Mouse (Mus musculus) heart, adult 11 months (tissue): ENCODE data around the gene Lsm14b.

Source experiments
- DNase-seq: peaks from one replicate; pipeline ENCODE4 v3.0.0; 2022

Lsm14b gene

DNA sequence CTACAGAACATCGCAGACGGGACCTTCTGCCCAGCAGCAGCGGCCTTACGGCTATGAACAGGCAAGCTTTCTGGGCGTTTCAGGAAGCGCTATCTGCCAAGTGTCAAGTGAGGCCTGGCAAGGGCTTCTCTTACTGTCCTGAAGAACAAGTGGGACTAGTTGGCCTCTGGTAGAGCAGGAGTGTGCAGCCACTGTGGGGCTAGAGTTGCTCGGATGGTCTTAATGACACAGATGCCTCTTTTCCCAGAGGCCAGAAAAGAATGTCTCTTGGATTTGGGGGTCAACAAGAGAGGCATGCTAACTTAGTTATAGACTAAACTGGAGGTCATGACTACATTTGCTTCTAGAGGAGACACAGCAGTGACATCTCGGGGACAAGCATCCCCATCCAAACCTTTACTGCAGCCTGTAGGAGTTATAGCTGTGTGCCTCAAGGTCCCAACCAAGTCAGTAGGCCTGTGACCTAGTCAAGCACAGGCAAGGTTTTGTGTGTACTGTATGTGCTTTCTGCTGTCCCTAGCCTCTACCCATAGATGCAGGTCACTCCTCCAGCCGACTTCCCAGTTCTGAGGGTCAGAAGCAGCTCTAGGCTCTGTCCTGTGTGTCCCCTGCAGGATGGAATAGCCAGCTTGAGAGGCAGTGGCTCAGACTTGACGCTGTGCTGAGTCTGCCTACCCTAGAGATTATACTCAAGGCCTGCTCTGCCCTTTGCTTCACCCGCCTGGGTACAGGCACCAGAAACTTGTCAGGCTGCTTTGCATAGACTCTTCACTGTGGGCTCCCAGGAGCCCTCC lies 38.7 kb downstream of the Lsm14b start:
- DNase-seq = peak; percentile 85

DNA sequence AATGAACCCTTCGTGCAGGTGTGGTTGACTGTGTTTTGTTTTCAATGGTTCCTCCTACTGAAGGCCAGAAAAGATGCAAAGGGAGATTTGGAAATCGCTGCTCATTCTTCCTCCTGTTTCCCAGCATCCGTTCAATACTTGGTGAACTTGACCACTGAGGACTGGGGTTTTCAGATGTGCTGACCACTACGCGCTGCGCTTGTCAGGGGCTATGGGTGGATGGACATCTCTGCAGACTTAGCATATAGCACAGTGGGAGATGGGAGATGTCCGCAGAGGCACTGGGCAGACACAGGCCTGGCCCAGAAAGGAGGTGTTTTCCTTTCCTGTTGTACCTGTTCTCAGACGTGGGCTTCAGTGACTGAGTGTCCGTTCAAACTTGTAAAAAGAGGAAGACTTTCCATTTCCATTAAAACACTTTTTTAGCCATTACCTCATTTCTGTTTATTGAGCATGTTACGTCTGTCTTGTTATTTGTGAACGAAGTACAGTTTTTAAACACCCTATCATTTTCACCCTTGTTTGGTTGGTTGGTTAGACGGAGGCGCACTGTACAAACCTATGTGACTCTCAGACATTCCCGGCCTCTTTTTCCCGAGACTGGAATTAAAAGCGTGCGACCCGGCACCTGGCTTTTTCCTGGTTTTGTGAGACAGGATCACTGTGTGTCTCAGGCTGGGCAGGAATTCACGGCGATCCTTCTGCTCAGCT lies 45.1 kb downstream of the Lsm14b start:
- peak; percentile 92 for DNase-seq

DNA sequence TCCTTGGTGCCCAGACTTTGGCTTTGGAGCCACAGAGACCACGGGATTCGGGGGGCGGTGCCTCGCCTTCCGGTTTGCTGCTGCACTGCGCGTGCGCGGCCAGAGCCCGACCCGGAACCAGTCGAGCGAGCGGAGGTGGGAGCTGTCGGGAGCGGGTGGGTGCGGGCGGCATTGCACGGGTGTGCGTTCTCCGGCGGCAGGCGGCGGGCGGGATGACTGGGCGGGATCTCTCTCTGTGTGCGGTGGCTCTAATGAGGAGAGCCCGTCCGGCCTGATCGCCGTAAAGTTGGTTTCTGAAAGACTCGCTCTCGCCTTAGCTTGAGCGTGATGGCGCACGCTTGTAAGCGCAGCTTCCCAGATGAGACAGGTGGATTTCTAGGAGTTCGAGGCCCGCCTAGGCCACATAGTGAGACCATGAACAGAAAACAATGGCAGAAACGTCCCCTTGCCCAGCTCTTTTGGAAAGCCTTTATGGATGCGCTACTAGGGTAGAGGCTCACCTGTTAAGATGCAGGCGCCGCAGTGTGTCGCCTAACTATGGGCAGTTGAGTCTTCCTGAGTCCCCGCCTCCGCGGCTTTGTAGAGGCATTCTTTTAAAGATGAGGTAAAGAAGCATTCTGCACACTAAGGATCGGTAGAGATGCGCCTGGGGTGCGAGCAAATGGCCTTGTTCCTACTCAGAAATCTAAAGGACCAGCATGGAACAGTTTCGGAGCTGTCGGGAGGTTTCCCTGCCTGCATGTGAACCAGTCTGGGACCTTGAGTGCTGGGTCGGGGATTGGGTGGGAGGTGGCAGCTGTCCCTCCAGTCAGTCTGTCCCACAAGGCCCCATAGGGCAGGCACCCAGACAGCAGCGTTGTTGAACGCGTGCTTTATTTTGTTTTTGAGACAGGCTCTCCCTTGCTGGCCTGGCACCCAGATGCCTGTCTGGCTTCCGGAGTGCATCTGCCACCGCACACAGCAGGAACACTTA lies 46.0 kb downstream of the Lsm14b start, which contains the start of gene Mtg2:
Gene Mtg2, plus strand, starts transcription at position 108 of the 973 bp plus-strand sequence.
- peak; percentile 99 for DNase-seq

DNA sequence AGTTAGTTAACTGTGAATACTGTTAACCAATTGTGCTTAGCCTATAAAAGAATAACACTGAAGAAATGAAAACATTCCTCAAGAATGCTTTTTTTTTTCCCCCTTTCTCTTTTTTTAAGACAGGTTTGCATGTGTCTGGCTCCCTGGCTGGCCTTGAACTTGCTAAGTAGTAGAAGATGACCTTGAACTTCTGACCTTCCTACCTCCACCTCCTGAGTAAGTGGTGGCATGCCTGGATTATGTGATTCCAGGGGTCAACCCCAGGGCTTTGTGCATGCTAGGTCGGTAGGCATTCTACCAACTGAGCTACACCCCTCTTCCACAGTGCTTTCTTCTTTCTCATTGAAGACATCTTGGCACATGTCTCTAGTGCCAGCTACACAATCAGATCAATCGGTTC lies 46.9 kb downstream of the Lsm14b start:
- no peak for DNase-seq

DNA sequence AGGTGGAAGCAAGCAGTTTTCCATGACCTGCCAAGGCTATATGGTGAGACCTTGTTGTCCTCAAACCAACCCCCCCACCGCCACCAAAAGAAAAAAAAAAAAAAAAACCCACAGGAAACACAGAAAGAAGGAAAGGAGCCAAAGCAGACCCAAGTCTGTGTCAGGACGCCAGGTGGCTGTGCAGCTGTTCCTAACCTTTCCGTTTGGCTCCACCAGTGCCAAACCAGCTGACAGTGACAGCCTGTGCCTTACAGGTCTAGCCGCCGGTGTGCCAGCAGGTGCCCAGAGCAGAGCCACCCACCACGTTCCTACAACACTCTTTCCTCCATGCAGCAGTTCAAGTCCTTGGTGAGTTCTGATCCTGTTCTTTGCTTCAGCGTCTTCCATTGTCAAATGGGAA lies 48.1 kb downstream of the Lsm14b start:
- DNase-seq = no peak

DNA sequence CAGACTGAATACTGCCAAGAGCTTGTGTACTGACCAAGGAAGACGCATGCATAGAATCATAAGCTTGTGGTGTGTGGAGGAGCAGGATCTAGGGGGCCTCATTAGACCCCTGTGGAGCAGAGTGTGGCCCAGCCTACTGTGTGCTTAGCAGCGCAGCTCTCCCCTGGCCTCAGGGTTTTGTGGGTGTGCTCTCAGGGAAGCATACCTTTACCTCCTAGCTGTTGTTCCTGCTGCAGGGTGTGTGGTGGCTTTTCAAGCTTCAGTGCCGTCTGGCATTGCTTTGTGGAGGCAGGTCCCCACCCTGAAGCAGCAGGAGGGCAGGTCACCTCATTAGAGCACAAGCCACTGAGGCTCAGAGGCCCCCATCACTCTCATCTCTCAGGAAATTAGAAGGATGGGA lies 52.8 kb downstream of the Lsm14b start:
- DNase-seq = no peak

DNA sequence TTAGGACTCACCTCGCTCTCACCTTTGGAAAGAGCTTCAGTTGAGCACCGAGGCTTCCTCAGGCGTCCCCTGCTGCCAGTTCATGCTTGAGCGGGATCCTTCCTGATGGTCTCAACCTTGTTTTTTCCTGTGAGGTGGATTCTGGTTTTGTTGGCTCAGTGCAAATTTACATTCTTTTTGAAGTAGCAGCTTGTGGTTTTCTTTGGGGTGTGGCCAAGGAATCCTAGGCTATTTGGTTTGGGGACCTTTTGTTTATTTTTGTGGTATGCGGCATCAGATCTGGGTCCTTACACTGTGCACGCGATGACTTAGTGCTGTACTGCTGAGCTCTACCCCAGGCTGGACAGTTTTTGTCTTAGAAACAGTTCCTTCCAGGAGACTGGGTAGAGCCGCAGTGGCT lies 55.9 kb downstream of the Lsm14b start:
- DNase-seq = peak; percentile 54

DNA sequence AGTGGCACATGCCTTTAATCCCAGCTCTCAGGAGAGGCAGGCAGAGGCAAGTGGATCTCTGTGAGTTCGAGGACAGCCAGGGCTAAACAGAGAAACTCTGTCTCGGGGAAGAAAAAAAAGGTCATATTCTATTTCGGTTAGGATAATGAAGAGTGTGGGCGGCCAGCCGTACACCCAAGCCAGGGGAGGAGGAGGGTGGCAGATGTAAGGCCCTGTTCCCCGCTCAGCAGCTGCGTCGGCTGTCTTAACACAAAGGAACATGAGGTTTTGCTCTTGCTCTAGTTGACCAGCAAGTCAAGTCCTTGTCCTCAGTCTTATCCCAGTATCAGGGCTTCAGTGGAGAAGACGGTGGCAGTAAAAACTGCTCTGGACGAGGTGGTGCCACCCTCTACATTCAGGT lies 58.3 kb downstream of the Lsm14b start:
- DNase-seq = no peak

DNA sequence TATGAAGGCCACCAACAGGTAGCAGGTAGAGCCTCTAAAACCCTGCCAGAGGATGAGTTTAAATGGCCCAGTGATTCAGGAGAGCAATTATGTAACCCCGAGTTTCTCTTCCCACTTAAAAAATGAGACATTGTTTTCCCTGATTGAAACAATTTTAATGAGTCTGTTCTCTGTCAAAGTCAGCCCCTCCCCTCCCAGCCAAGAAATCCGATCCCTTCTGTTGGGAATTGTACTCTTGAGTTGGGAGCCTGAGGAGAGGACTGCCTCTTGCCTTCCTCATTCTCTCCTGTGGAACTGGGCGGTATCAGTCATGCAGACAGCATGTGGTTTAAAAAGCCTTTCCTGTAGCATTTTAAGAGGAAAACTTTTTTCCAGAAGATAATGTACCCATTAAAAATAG lies 59.8 kb downstream of the Lsm14b start:
- no peak for DNase-seq
